Mouse (Mus musculus) kidney, postnatal 10 days (tissue): ENCODE results near the gene Sdc3.

ENCODE experiments used
- DNase-seq: peaks from one replicate; pipeline ENCODE4 v3.0.0; 2021; ENCODE audit warnings: mixed read lengths

The Sdc3 gene

DNA sequence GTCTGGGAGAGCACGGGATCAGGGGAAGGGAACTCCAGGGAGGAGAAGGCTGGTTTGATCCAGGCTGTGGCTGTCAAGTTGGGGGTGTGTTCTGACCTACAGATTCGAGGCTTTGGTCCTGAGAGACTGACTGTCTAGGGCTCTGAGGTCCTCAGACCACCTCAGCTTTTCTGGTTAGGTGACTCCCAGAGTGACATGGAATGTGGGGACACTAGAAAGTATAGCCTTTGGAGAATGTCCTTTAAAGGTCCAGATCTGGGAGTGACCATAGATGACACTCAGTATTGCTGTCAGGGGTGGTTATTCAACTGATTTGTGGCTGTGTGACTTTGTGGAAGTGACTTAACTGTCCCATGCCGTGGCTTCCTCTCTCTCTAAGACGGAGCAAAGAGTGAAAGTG is 2.4 kb downstream of the Sdc3 start:
- no peak for DNase-seq

DNA sequence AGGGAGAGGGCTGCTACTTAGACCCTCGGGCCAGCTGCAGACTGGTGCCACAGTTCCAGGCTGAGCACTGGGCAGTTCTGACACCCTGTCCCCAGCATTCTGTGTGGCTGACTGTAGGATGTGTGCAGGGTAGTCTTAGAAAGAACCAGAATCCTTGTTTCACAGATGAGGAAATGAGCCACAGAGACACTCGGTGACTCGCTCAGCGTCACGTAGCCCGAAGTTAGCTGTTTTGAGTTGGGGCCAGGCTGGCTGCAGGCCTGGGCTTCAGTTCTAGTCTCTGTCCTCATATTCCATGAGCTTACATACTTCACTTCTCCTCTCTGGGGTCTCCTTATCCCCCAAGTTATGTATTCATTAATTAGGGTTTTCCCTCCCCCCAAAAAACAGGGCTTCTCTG is 3.6 kb downstream of the Sdc3 start:
- no peak for DNase-seq

DNA sequence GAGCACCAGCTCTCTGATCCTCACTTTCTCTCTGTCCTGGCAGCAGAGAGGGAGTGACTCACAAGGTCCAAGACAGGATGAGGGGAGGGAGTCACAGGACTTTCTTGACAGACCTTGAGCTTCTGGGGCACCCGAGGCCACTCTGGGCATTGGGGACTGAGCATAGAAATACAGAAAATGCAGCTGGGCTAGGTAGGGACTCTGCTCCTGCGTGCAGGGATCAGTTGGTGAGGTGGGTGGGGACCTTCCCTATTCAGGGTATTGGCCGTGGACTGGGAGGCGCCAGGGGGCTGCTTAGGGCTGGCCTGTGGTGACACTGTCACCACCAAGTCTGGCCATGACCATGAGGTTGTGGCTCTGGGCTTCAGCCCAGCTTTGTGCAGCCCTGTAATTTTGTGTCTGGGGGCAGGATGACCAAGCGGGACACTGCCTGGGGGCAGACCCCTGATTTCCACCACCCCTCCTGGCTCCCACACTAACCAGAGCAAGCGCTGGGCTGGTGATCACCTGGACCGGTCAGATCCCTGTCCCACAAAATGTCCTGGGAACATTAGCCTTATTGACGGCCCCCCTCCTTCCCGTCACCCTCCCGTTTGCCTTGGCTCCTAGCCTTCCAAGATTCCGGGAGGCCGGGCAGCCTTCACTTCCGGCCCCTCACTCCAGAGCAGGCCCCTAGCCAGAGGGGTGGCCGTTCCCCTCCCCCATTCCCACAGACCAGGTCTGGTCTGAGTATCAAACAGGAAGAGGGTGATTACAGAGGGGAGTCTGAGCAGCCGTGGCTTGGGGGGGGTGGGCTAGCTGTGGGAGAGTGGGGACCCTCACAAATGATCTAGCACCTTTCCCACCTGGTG is 5.1 kb downstream of the Sdc3 start:
- DNase-seq: peak; percentile 81

DNA sequence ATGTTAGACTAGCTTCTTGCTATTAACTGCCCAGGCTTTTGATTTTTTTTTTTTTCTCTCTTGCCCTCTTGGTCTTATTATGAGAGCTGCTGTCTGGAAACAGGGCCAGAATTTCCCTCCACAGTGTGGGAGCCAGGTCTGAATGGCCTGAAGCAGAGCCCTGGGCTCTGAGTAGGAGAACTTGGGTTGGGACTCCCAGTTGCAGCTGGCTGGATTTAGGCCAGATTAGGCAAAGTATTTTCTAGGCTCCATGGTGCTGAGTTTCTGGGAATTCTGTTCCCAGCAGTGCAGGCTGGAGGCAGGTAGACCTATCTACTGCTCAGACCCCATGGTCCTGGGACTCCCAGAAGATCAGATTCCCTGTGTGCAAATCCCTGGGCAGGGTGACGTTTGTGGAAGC is 6.1 kb downstream of the Sdc3 start:
- DNase-seq: no peak

DNA sequence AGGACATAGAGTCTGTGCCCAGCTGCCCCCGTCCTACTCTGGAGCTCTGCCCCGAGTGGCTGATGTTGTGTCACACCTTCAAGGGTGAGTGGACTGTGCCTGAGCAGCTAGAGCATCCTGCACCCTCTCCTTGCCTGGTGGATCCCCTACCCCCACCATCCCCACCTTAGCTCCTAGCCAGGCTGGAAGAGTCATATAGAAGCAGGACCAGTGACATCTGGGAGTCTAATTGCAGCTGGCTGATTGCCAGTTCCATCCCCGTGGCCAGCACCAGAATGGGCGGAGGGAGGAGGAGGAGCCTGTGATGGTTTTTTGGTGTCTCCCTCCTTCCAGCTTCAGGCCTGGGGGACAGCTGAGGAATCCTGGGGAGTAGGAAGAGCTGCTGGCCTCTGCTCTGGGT is 6.8 kb downstream of the Sdc3 start:
- DNase-seq: peak; percentile 72

DNA sequence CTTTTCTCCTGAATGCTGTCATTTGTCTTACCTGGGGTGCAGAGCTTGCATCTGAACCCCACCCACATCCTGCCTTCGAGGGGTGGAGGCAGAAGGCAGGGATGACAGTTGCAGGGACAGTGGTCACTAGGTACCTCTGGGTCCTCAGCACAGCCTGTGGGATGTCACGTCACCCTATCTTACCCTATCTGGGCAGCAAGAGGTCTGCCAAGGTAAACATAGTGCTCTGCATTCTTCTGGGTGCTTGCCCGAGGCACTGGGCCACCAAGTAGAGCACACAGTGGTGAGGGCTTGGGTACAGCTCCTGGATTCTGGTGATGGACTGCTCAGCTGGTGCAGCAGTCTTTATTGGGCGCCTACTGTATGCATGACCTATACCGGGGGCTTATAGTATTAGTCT is 7.2 kb downstream of the Sdc3 start:
- DNase-seq: no peak

DNA sequence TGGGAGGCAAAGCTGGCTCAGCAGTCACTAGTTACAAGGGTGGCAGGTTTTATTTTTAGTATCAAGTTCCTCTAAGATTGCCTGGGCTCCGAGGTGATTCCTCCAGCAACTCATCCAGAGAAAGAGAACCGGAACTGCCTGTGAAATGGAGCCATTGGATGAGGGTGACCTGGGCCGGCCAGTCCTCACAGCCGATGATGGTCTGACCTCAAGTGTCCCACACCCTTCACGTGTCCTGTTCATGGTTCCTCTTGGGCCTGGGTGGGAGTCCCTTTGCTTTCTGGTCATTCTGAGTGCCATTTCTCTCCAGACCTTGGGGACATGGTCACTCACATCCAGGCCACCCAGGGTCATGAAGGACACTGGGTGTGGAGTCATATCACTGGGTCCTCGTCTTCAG is 7.8 kb downstream of the Sdc3 start:
- DNase-seq: no peak

DNA sequence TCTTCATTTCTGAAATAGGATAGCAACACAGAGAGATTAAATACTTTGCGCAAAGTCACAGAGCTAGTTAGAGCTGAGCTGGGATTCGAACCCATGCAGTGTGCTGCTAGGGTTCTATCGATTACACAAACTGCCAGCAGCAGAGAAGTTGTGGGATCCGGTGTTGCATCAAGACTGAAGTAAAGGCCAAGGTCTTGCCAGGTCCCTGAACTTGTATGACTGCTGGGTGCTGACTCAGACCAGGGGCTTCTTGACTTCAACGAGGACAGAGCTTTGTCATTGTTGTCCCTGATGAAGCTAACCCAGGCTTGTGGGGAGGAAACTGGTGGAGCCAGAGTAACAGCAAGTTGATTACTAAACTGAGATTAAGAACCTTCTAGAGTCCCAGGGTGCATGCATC is 8.9 kb downstream of the Sdc3 start:
- no peak for DNase-seq

DNA sequence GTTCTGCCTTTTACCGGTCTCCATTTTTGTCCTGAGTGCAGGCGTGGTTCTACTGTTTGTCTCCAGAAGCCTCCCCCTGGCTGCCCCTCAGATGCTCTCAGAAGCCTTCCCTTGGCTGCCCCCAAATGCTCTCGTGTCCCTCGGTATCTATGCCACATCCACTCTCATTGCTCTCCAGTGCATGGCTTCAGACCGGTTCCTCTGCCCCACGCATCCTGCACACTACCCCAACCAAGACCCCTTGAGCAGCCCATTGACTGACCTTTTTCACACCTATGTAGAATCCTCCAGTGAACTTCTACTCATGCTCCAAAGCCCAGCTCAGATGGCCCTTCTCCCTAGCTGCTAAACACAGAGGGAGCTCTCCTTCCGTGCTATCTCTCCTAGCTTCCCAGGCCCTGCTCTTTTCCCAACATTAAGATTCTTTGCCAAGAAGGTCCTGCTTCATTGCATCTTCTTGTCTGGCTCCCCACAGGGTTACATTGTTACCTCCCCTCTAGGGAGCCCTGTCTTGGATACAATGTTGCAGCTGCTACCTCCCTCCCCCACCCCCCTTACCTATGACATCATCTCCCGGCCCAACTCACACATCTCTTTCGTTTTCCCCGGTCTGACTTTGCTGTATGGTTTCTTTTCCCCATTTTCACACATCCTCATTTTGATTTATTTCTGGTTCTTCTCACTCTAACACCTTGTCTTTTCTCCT is 9.4 kb downstream of the Sdc3 start:
- peak; percentile 20 for DNase-seq

DNA sequence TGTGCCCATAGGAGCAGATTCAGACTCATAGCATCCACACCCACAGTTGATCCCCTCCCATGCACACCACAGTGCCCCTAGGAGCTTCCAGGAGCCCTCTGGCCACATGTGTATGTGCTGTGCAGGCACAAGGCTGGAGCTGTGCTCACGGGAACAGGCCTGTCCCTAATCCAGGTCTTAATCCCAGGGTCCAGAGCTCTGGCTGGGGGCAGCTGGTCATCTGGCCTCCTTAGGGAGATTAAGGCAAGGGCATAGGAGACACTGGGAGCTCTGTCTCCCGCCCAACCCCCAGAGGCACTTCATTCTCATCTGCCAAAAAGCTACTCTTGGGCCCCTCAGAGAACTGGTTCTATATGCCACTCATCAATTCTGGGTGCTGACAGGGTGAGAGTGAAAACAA is 11.3 kb downstream of the Sdc3 start:
- no peak for DNase-seq

DNA sequence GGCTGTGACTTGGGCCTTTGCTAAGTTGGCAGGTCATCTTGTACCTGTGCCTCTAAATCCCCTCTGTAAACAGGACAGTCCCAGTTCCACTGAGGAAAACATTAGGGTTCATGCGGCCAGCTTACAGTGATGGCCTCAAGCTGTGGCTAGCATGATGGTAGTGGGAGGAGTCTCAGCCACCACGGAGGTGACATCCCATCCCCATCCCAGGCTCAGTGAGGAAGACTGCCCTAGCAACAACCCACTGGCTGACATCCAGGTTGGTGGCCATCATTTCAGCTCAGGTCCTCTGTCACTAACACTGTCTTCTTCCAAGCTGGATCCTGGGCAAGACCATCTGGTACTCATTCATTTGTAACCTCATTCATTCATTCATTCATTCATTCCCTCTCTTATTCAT is 12.0 kb downstream of the Sdc3 start:
- no peak for DNase-seq

DNA sequence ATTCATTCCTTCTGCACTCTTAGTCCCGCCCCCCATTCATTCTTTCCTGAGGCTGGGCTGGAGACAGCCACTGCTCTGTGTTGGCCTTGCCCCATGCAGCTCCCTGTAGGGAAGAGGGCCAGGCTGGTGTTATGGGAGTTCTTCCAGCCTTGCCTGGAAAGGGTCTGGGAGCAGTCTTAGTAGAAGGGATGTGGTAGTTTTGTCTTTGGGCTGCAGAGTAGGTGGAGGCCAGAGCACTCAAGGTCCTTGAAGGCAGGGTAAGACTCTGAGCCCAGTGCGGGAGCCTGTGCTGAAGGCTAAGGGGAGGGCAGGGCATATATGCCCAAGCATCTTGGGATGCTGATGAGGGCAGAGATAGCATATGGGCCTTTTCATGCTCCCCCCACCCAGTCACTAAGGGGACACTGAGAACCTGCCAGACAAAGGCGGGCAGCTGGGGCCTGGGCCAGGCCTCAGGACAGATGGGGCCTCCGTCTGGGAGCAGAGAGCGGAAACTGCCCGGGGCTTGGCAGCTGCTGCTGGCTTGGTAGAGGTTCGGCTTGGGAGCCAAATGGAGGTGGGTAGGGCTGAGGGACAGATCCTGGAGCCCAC is 12.5 kb downstream of the Sdc3 start:
- DNase-seq: no peak

DNA sequence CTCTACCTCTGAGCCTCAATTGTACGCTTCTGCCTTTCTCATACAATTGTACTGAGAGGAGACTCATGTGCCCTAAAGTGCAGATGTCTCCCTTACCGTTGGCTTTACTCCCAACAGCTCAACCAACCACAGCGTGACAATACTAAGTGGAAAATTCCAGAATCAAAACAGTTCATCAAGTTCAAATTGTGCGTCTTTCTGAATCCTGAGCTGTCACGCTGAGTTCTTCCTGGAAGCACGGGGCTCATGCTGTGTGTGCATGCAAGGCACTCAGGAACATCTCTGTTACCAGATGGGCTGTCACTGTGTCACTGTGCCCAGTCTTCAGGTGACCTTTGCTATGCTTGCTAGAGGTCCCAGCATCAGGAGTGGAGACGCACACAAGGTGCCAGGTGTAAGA is 13.4 kb downstream of the Sdc3 start:
- no peak for DNase-seq

DNA sequence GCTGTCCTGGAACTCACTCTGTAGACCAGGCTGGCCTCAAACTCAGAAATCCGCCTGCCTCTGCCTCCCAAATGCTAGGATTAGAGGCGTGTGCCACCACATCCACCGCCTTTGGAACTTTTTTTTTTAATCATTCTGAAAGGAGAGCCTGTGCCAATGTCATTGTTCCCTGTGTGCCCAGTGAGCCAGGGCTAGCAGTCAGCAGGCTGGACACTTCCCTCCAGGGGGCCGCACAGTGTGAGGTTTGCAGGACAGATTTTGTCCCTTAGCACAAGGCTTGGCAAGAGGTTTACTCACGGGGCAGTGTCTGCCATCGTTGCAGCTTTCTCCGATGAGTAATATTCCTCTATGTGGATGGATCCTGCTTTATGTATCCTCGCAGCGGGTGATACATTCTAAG is 14.4 kb downstream of the Sdc3 start:
- DNase-seq: no peak

DNA sequence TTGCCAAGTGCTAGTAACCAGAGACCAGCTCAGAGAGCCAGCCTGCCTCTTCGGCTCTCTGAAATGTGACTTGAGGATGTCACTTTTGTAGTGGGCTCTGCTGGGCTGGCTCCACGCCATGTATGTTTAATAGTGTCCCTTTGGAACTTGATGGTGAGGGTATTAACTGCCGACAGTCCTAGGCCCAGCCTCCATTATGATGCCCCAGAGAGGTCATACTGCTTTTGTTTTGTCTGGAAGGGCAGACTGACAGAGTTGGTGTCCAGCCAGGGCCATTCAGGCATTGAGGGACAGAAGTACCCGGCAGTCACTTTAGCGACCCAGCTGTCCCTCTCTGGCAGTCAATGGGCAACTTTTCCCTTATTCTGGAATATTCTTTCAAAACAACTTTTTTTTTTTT is 17.4 kb downstream of the Sdc3 start:
- no peak for DNase-seq

DNA sequence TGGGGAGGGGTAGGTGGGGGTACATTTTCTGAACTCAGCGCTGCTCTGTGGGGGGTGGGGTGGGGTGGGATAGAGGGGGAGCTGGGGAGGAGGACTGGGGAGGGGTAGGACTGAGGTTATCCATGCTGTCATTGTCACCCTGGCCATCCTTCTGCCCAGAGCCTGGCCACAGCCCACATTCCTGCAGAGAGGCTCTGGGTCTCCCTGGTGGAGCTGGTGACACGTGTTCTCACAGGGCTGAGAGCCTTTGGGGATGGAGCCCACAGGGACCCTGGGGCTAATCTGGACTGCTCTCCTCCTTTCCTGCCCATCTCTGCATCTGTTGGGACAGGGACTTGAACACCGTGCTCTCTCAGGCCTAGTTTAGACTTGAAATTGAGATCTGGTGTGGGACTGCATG is 18.5 kb downstream of the Sdc3 start:
- no peak for DNase-seq

DNA sequence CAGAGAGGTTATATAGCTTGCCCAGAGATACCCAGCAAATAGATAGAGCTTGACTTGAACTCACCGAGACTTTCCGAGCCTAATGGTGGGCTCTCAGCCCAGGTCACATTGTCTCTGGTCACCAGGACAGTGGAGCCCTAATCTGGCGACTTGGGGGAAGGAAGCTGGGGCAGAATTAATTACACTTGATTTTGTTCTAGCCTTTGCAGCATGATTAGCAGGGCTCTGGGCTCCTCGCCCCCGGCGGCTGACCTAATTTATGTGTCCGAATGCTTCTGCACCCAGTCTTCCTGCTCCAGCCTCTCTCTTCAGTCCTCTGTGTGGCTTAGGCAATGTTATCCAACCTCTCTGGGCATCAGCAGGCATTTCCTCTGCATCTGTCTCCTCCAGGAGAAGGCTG is 19.0 kb downstream of the Sdc3 start:
- DNase-seq: no peak

DNA sequence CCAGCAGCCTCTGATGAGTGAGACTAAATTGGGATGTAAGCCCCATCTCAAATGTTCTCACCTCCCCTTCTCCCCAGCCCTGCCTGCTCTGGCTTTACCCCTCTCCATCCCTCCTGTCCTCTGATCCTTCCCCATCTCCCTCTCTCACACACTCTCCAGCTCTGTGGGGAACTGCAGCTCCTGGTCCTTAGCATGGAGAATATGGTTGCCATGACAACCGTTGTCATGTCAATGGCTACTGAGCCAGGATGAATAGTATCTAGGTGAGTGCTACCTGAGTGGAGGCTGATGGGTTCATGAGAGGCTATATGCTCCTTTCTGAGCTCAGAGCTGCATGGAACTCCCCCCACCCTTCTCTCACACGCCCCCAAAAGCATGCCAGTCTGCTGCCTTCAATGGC is 21.6 kb downstream of the Sdc3 start:
- DNase-seq: no peak

DNA sequence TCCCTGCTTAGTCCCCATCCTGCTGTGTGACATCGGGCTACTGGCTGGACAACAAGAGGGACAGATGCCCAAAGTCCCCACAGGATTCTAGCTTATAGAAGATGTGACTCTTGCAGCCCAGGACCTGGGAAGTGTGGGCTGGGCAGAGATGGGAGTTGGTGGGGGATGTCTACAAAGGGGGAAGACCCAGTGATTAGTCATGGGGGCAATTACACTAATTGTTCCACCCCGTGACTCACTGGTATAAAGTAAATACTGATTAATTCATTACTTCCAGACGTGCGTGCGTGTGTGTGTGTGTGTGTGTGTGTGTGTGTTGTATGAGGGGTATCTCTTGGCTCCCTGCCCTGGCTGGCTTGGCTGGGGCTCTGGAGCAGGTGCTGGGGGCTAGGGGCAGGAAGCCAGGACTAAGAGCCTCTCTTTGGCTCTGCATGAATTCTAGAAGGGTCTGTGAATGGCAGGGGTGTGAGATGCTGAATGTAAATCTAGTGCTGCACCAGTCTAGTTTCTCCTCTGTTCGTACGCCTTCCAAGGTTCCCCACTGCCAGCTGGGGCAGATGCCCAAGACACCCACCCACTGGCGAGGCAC is 22.5 kb downstream of the Sdc3 start:
- DNase-seq: no peak

DNA sequence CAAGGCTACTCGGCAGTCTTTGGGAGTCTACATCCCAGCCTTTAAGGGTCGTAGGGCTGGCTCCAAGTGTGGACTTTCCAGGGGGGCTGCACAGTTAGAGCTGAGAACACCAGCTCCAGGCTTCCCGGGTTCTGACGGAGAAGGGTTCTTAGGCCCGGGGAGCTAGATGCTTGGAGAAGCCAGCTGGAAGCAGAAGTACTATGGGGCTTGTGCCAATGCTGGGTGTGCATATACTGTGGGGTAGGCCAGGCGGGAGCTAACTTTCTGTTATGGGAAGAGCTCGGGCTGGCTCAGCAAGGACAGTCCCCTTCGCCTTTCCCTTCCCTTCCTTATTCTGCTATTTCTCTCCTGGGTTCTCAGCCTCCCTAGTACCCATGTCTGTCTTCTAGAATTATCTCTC is 23.5 kb downstream of the Sdc3 start:
- no peak for DNase-seq

DNA sequence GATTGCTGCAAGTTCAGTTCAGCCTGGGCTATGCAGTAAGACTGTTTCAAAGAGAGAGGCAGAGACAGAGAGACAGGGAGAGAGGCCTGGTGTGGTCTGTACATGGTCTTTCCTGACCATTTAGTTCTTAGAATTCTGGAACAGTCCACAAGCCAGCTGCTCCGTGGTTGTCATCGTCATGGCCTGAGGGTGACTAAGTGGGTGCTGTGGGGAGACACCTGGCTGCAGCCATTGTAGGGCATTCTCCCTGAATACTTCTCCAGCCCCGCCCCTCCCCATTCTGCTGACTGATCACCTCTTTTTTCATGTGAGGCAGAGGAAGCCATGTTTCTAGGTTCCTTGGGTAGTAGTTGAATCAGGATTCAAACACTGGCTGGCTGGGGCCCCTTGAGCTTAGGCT is 27.5 kb downstream of the Sdc3 start:
- no peak for DNase-seq

DNA sequence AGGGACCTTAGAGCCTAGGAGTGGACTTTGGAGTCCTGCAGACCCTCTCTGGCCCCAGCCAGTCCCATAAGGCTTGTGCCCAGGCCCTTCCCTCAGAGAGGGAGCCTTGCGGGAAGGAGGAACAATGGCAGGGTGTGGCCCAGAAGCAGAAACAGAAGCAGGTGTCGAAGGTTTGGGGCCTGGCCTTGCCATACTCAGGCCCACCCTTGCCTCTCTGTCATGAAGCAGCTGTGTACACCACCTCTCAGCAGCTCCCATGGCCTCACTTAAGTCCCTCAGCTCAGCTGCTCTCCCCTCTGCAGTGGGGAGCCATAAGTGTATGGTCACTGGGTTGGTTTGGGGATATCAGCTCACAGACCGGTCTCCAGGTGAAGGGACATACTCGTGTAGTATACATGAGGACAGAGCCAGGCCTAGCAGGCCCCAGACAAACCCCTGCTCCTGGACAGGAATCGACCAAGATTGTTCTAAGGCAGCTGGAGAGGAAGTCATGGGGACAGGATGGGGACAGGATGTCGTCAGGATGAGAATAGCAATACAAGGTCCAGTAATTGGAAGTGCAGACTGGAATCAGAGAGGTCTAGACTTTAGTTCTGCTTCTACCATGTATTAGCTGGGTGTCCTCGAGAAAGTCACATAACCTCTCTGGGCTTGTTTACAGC is 28.4 kb downstream of the Sdc3 start:
- DNase-seq: peak; percentile 33
